Mouse (Mus musculus): ENCODE data around the gene Tedc2.

GRCm38 (mm10) chr17:24260516-24260915 is 39.9 kb upstream of the Tedc2 start:
- TF ChIP-seq TCF3 (IDR thresholded peaks at IDR 0.05; ENCODE audit: insufficient read length, low read depth) (no peak), E2F4 (IDR thresholded peaks at IDR 0.05; ENCODE audit: insufficient read depth) (no peak), POLR2A (IDR thresholded peaks at IDR 0.05; ENCODE audit: insufficient read length, low read depth) (no peak), MYOD1 (IDR thresholded peaks at IDR 0.05; ENCODE audit: control insufficient read depth in 1 of 3, insufficient read length in 2 of 3, low read depth in 2 of 3) (no peak), SRF (IDR thresholded peaks at IDR 0.05; ENCODE audit: control insufficient read depth, insufficient read length, low read depth) (no peak), TCF12 (IDR thresholded peaks at IDR 0.05; ENCODE audit: insufficient read depth, poor library complexity, severe bottlenecking) (no peak), MAX (IDR thresholded peaks at IDR 0.05; ENCODE audit: low read depth) (no peak), POLR2AphosphoS2 (IDR thresholded peaks at IDR 0.05; ENCODE audit: insufficient read length, low read depth) (no peak)
